Comparison of ENCODE assay signal across 26 mouse cellular contexts in genomic region chr5:124469486-124469885, GRCm38 (mm10). TPM values are rescaled to one million over a fixed set of nuclear protein-coding genes. Genes with fewer than 3 reads are reported as not detected.
DNase-seq lines count a peak whose midpoint lies in the region; ATAC-seq and TF ChIP-seq lines count a peak whose summit lies in the region.
"Had no signal": no experiment of that assay in that cellular context is flagged by ENCODE, and none has a peak within 500 bp of the region (broad histone marks: within the 10 kb centered on the region; RNA-seq: fewer than 3 reads in every experiment).

No protein-coding gene starts in this region.

- WGBS in olfactory bulb, adult 2 months: 93% methylated on average over 6 of the region's 6 CpGs
- 88% methylated on average over 6 of the region's 6 CpGs for WGBS in hindbrain, embryonic 10.5 days

- no peaks in the 10 kb centered on the region for H3K27me3 ChIP-seq in hindbrain, embryonic 10.5 days (ENCODE audit: insufficient read depth, poor library complexity, severe bottlenecking)
- H3K27me3 ChIP-seq: forebrain, embryonic 13.5 days; heart, embryonic 13.5 days; hindbrain, embryonic 12.5 days; Patski had no signal

- H3K9me3 ChIP-seq in hindbrain, embryonic 10.5 days: no peaks in the 10 kb centered on the region
- H3K9me3 ChIP-seq: forebrain, embryonic 10.5 days; forebrain, embryonic 13.5 days; G1E; heart, embryonic 10.5 days; heart, embryonic 13.5 days; hindbrain, embryonic 12.5 days had no signal

- no peak overlapping the region for H3K4me3 ChIP-seq in olfactory bulb, adult 2 months (ENCODE audit: insufficient read depth, low read depth, low read length)
- H3K4me3 ChIP-seq in hindbrain, embryonic 10.5 days: no peak overlapping the region
- H3K4me3 ChIP-seq: forebrain, embryonic 10.5 days; forebrain, embryonic 13.5 days; heart, adult 2 months; heart, embryonic 10.5 days; heart, embryonic 13.5 days; hindbrain, embryonic 12.5 days had no signal

- TF ChIP-seq CTCF in olfactory bulb, adult 2 months (IDR thresholded peaks at IDR 0.05; ENCODE audit: insufficient read depth, low read depth, low read length): no peak

- no peak for TF ChIP-seq POLR2A in olfactory bulb, adult 2 months (IDR thresholded peaks at IDR 0.05; ENCODE audit: insufficient read depth, low read depth, low read length)

- H3K36me3 ChIP-seq in hindbrain, embryonic 10.5 days: peaks cover 45% of the 10 kb centered on the region

- peak overlapping the region; percentile 34; the same call in 1 of the 2 replicates for H3K27ac ChIP-seq in olfactory bulb, adult 2 months (ENCODE audit: insufficient read depth, low read depth, low read length)
- H3K27ac ChIP-seq in hindbrain, embryonic 10.5 days: no peak overlapping the region
- H3K27ac ChIP-seq: forebrain, embryonic 10.5 days; forebrain, embryonic 13.5 days; heart, adult 2 months; heart, embryonic 10.5 days; heart, embryonic 13.5 days; hindbrain, embryonic 12.5 days had no signal

- ATAC-seq in CD4-positive, CD25-positive, alpha-beta regulatory T cell, adult 4 months: no peak
- ATAC-seq: forebrain, embryonic 13.5 days; forebrain, embryonic 16.5 days; hindbrain, embryonic 16.5 days; Patski had no signal

- DNase-seq in thymus, adult 18-20 months: peak; percentile 57 to 63
- no peak for DNase-seq in thymus, postnatal 0 days (ENCODE audit: low spot score)
- peak; percentile 74 for DNase-seq in thymus, postnatal 14 days
- peak; percentile 67 for DNase-seq in thymus, postnatal 4 days
- no peak for DNase-seq in hindbrain, embryonic 10.5 days (ENCODE audit: low spot score)
- DNase-seq in layer of hippocampus, adult 9-11 months: no peak
- DNase-seq: adrenal gland, postnatal 10 days; cerebellum, adult 11 months; cerebellum, adult 2 months; cerebellum, adult 9-11 months; gastrocnemius, postnatal 10 days; gastrocnemius, postnatal 36 days; heart, adult 2 months; heart, postnatal 14 days; heart, postnatal 4 days had no signal

- peaks cover 4% of the 10 kb centered on the region; the same call in 1 of the 2 replicates for H3K4me1 ChIP-seq in olfactory bulb, adult 2 months (ENCODE audit: control insufficient read depth, insufficient read depth, low read length)
- H3K4me1 ChIP-seq in hindbrain, embryonic 10.5 days (replicated peaks): no peaks in the 10 kb centered on the region
- H3K4me1 ChIP-seq: forebrain, embryonic 13.5 days; heart, embryonic 10.5 days; heart, embryonic 13.5 days; hindbrain, embryonic 12.5 days had no signal

RNA-seq across cellular contexts. Expression of gene Rilpl2, which starts 8.7 kb away (rescaled TPM):
- 39.5 and 40.2 TPM in 2 replicates for polyA plus RNA-seq in thymus, postnatal 0 days (2015; fragmentation: Nextera tagmentation; extraction: Ambion mirVana)
- polyA plus RNA-seq in olfactory bulb, adult 2 months (2012; ENCODE audit: insufficient read depth, insufficient read length, low replicate concordance, missing spikeins): not detected in 2 replicates
- 21.5 and 23.1 TPM in 2 replicates for polyA plus RNA-seq in hindbrain, embryonic 10.5 days (2016; fragmentation: Nextera tagmentation; extraction: Ambion mirVana)
- 10 to 100 TPM; 51.3 to 54.0 TPM for polyA plus RNA-seq in CD4-positive, CD25-positive, alpha-beta regulatory T cell, adult 4 months (2017; shearing (Covaris generic))

RNA-seq across cellular contexts. Expression of gene Snrnp35, which starts 13.4 kb away (rescaled TPM):
- 17.5 and 17.8 TPM in 2 replicates for polyA plus RNA-seq in thymus, postnatal 0 days (2015; fragmentation: Nextera tagmentation; extraction: Ambion mirVana)
- polyA plus RNA-seq in olfactory bulb, adult 2 months (2012; ENCODE audit: insufficient read depth, insufficient read length, low replicate concordance, missing spikeins): not detected in 2 replicates
- 29.7 and 35.4 TPM in 2 replicates for polyA plus RNA-seq in hindbrain, embryonic 10.5 days (2016; fragmentation: Nextera tagmentation; extraction: Ambion mirVana)
- polyA plus RNA-seq in CD4-positive, CD25-positive, alpha-beta regulatory T cell, adult 4 months (2017; shearing (Covaris generic)): 10 to 100 TPM in 1 of 2 experiments, 1 to 10 TPM in 1; 4.7 to 14.2 TPM

RNA-seq across cellular contexts. Expression of gene Kmt5a, which starts 29.8 kb away (rescaled TPM):
- polyA plus RNA-seq in thymus, postnatal 0 days (2015; fragmentation: Nextera tagmentation; extraction: Ambion mirVana): 47.9 and 50.8 TPM in 2 replicates
- polyA plus RNA-seq in olfactory bulb, adult 2 months (2012; ENCODE audit: insufficient read depth, insufficient read length, low replicate concordance, missing spikeins): 371 TPM in 1 of 2 replicates, not detected in the other
- polyA plus RNA-seq in hindbrain, embryonic 10.5 days (2016; fragmentation: Nextera tagmentation; extraction: Ambion mirVana): 34.3 and 43.7 TPM in 2 replicates
- 10 to 100 TPM; 19.8 to 19.9 TPM for polyA plus RNA-seq in CD4-positive, CD25-positive, alpha-beta regulatory T cell, adult 4 months (2017; shearing (Covaris generic))

RNA-seq across cellular contexts. Expression of gene Sbno1, which starts 43.7 kb away (rescaled TPM):
- 76.5 and 90.9 TPM in 2 replicates for polyA plus RNA-seq in thymus, postnatal 0 days (2015; fragmentation: Nextera tagmentation; extraction: Ambion mirVana)
- 263 and 488 TPM in 2 replicates for polyA plus RNA-seq in olfactory bulb, adult 2 months (2012; ENCODE audit: insufficient read depth, insufficient read length, low replicate concordance, missing spikeins)
- polyA plus RNA-seq in hindbrain, embryonic 10.5 days (2016; fragmentation: Nextera tagmentation; extraction: Ambion mirVana): 84.6 and 86.6 TPM in 2 replicates
- polyA plus RNA-seq in CD4-positive, CD25-positive, alpha-beta regulatory T cell, adult 4 months (2017; shearing (Covaris generic)): 100 to 1,000 TPM; 163 to 182 TPM

Comparison
In these comparisons a context has a peak if more than half of its experiments do, and no peak if none do; other contexts are left out.
1. DNase-seq: peak in thymus, adult 18-20 months (2 of 2), thymus, postnatal 14 days (single experiment) and thymus, postnatal 4 days (single experiment); none in thymus, postnatal 0 days (single experiment), hindbrain, embryonic 10.5 days (single experiment) and layer of hippocampus, adult 9-11 months (single experiment).
2. RNA of gene Rilpl2, which starts 8.7 kb away (polyA plus RNA-seq): 51.3 to 54.0 TPM in CD4-positive, CD25-positive, alpha-beta regulatory T cell, adult 4 months, 39.5 to 40.2 TPM in thymus, postnatal 0 days and 21.5 to 23.1 TPM in hindbrain, embryonic 10.5 days; not detected in olfactory bulb, adult 2 months; every median in the first group is over 10 times any median in the second.